Mouse (Mus musculus): ENCODE data around the gene Tyrp1. TPM values are rescaled to one million over a fixed set of nuclear protein-coding genes. Genes with fewer than 3 reads are reported as not detected.

Gene Tyrp1
- under 1 TPM in 1 of 2 experiments, not detected in 1; 0.68 TPM for total RNA-seq (2021)
- long read RNA-seq, experiment 1, partial matches to known transcripts, result 0 of 1 reads
- long read RNA-seq, experiment 1, other reads (novel, unspliced or antisense), result 1 of 1 reads
- long read RNA-seq, experiment 2, result 0 reads

DNA sequence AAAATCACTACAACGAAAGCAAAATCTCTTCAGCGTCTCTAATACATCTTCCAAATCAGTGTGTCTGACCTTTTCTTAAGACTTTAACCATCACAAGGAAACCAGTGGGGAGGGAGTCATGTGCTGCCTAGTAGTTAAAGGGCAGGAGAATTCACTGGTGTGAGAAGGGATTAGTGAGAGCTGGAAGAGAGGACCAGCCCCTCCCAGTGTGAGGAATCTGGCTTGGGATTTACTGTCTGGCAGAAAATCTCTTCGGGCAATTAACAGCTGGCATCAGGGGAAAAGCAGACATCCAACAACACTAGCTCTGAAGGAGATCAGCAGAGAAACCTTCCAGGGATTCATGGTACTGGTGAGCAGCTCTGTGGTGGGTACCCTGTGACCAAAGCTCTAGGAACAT lies at the start of gene Tyrp1:
Gene Tyrp1, plus strand, starts transcription at position 74 of the 400 bp plus-strand sequence.
- intact Hi-C loops (cut with DNase I), result no loop called here
- no peak for DNase-seq (ENCODE audit: extremely low spot score in 1 of 2, low spot score in 2 of 2)
- Histone ChIP-seq H3K4me3 (no peak within 1 kb of the TSS), H3K27ac (no peak within 1 kb of the TSS)
- no peak for TF ChIP-seq CTCF (IDR thresholded peaks at IDR 0.05)

GRCm38 (mm10) chr4:80788339-80788738 lies 45.6 kb upstream of the Tyrp1 start:
- TF ChIP-seq CTCF (IDR thresholded peaks at IDR 0.05), result no peak
- H3K27ac ChIP-seq, result no peak overlapping the region
- intact Hi-C loops (cut with DNase I), result no loop called here
- no peak overlapping the region for H3K4me3 ChIP-seq
- no peak for DNase-seq (ENCODE audit: extremely low spot score in 1 of 2, low spot score in 2 of 2)

GRCm38 (mm10) chr4:80819511-80819910 lies 14.4 kb upstream of the Tyrp1 start:
- intact Hi-C loops (cut with DNase I), result no loop called here
- DNase-seq (ENCODE audit: extremely low spot score in 1 of 2, low spot score in 2 of 2), result no peak
- TF ChIP-seq CTCF (IDR thresholded peaks at IDR 0.05), result no peak
- no peak overlapping the region for H3K4me3 ChIP-seq
- H3K27ac ChIP-seq, result no peak overlapping the region

- no peak for DNase-seq (ENCODE audit: extremely low spot score in 1 of 2, low spot score in 2 of 2)
- intact Hi-C loops (cut with DNase I), result no loop called here
- no peak for TF ChIP-seq CTCF (IDR thresholded peaks at IDR 0.05)
- Histone ChIP-seq H3K27ac (no peak overlapping the region), H3K4me3 (no peak overlapping the region)
Measured at GRCm38 (mm10) chr4:80821945-80822344, 12.0 kb upstream of the Tyrp1 start.

- intact Hi-C loops (cut with DNase I), result no loop called here
- TF ChIP-seq CTCF (IDR thresholded peaks at IDR 0.05), result no peak
- DNase-seq (ENCODE audit: extremely low spot score in 1 of 2, low spot score in 2 of 2), result no peak
- Histone ChIP-seq H3K4me3 (no peak overlapping the region), H3K27ac (no peak overlapping the region)
Measured at GRCm38 (mm10) chr4:80828232-80828631, 5.7 kb upstream of the Tyrp1 start.

- DNase-seq (ENCODE audit: extremely low spot score in 1 of 2, low spot score in 2 of 2), result no peak
Measured at GRCm38 (mm10) chr4:80839317-80839716, 5.4 kb downstream of the Tyrp1 start.

DNA sequence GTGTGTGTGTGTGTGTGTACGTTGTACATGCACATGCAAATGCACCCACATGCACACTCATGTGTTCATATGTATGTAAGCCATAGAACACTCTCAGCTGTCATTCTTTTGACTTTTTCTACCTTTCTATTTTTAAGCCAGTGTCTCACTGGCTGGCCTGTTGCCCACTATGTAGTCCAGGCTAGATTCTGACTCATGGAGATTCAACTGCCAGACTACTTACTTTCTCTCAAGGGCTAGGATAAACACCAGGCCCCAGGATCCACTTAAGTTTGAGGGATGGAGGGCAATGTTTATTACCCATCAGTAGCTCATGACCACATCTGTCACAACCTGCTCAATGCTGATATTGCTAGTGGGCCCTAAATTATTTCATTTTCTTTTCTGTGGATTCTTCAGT lies 8.1 kb downstream of the Tyrp1 start:
- H3K4me3 ChIP-seq, result no peak overlapping the region
- no peak overlapping the region for H3K27ac ChIP-seq
- TF ChIP-seq CTCF (IDR thresholded peaks at IDR 0.05), result no peak
- DNase-seq (ENCODE audit: extremely low spot score in 1 of 2, low spot score in 2 of 2), result no peak
- intact Hi-C loops (cut with DNase I), result no loop called here

More at GRCm38 (mm10) chr4:80839317-80839716, 5.4 kb downstream of the Tyrp1 start:
- TF ChIP-seq CTCF (IDR thresholded peaks at IDR 0.05), result no peak
- no peak overlapping the region for H3K4me3 ChIP-seq
- intact Hi-C loops (cut with DNase I), result no loop called here
- no peak overlapping the region for H3K27ac ChIP-seq

DNA sequence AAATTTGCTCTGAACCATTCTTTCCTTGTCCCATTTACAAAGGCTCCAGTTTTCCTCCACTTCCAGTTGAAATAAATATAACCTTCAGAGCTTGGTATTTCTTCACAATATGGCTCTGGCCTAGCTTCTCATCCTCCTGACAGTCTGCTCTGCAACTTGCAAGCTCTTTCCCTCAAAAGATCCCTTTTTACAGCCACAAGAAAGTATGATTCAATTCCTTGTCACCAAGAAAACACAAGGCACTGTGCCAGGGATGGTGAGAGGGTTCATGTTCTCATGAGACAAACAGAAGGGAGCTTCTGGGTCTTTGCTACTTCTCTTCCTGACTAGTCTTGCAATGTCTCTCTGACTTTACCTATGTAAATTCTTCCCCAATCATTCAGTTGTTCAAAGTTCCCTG lies 9.8 kb downstream of the Tyrp1 start:
- intact Hi-C loops (cut with DNase I), result no loop called here
- H3K4me3 ChIP-seq, result no peak overlapping the region
- no peak overlapping the region for H3K27ac ChIP-seq
- DNase-seq (ENCODE audit: extremely low spot score in 1 of 2, low spot score in 2 of 2), result no peak
- TF ChIP-seq CTCF (IDR thresholded peaks at IDR 0.05), result no peak

DNA sequence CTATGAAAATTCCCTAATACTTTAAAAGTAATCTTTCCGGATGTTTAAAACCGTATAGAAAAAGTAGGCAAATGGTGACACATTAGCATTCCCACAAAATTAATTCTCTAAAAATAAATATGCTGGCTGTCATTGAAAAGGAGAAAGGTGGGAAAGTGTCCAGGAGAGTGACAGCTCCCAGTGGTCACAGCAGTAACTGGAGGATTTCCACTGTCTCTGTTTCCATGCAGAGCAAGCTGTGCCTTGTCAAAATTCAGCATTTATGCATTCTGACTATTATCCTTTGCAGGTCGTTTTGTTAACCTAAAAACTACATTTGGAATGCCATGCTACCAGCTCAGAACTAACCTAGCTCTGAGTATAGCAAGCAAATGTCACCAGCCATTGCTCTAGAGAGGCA lies 12.1 kb downstream of the Tyrp1 start:
- H3K4me3 ChIP-seq, result no peak overlapping the region
- no peak overlapping the region for H3K27ac ChIP-seq
- DNase-seq (ENCODE audit: extremely low spot score in 1 of 2, low spot score in 2 of 2), result no peak
- no peak for TF ChIP-seq CTCF (IDR thresholded peaks at IDR 0.05)
- intact Hi-C loops (cut with DNase I), result no loop called here

DNA sequence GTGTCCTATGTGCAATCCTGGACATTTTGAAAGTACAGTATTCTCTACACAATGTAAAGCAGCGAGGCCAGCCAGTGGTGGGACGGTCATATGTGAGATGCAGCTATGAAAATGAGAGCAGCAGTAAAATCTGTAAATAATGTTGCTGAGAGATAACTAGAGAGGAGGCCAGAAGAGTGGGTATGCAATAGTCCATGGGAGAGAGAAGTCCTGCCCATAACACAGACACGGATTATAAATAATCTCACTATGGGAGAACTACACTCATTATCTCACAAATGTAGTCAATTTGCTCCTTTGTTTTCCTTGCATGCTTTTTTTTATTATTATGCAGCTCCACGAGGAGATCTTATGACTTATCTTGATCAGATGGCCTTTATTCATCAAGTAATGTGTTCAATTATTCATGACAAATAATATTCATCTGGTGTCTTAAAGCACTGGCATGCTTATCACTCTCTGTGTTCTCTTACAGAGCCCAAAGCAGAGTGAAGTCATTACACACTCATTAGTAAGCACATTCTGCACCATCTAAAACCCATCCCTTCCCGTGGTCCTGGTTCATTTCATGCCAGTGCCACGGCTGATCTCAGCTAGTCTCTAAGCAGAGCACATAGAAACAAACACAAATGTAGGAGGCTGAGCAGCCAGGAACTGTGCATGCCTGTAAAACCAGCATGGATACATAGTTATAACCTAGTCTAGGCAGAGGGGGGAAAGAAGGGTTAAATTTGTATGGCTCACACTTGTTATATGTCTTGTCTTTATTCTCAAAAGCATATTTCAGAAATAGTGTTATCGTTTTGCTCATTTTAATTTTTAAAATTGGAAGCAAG lies 18.9 kb downstream of the Tyrp1 start:
- Histone ChIP-seq H3K27ac (no peak overlapping the region), H3K4me3 (no peak overlapping the region)
- intact Hi-C loops (cut with DNase I), result no loop called here
- TF ChIP-seq CTCF (IDR thresholded peaks at IDR 0.05), result no peak
- DNase-seq (ENCODE audit: extremely low spot score in 1 of 2, low spot score in 2 of 2), result no peak

DNA sequence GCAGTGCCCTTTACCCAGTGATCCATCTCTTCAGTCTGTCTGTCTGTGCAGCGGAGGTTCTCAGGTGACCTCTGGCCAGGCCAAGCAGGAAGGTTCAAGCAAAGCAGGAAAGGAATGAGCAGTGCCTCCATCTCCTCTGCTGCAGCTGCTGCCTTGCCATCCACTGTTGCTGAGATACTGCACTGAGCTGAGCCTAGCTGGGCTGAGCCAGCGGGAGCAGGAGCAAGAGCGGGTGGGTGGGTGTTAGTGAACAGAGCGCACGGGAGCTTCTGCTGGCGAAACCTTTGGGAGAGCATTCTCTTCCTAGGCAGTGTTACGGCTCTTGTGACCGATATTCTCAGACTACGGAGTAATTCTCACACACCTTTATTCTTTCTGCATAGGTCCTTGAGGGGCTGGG lies 21.6 kb downstream of the Tyrp1 start:
- DNase-seq (ENCODE audit: extremely low spot score in 1 of 2, low spot score in 2 of 2), result peak in 1 of 2 experiments; percentile 26
- H3K4me3 ChIP-seq, result no peak overlapping the region
- intact Hi-C loops (cut with DNase I), result no loop called here
- no peak overlapping the region for H3K27ac ChIP-seq
- TF ChIP-seq CTCF (IDR thresholded peaks at IDR 0.05), result no peak

DNA sequence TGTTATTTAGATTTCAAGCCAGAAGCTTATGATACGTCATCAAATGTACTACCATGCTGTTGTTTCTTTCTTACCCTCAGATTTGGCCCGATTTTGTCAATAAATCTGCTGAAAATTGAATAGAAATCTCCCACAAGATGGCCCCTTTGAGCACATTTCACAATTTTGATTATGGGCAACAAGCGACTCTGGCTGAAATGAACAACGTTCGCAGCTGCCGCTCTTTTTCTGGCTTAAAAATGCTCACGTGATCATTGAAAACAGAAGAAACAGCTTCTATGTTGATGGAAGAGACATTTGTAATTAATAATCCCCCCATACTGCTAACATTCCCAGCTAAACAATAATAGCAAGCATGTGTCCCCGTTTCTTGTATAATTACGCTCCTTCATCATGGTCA lies 29.0 kb downstream of the Tyrp1 start:
- intact Hi-C loops (cut with DNase I), result no loop called here
- no peak; the same call in 1 of the 2 replicates for TF ChIP-seq CTCF (IDR thresholded peaks at IDR 0.05)
- H3K4me3 ChIP-seq, result no peak overlapping the region
- no peak for DNase-seq (ENCODE audit: extremely low spot score in 1 of 2, low spot score in 2 of 2)
- no peak overlapping the region for H3K27ac ChIP-seq

DNA sequence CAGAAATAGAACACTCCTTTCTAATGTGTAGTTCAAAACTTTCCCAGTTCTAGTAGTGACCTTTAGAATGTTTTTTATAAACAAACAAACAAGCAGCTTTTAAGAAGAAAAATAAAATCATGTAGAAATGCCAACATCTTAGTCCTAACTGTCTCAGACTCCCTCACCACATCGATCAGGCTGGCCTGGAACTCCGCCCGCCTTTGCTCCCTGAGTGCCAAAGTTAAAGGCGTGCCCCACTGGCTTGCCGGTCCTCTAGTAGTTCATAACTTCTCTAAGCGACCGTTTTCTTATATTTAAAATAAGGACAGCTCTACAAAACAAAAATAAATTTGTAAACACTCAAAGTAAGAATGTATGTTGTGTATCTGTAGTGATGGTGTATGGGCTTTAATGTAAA lies 30.0 kb downstream of the Tyrp1 start:
- no peak for DNase-seq (ENCODE audit: extremely low spot score in 1 of 2, low spot score in 2 of 2)
- no peak overlapping the region for H3K4me3 ChIP-seq
- H3K27ac ChIP-seq, result no peak overlapping the region
- TF ChIP-seq CTCF (IDR thresholded peaks at IDR 0.05), result no peak
- intact Hi-C loops (cut with DNase I), result no loop called here
